In genomic region chr19:14545485-14545884, GRCm38 (mm10) we compare ENCODE assay signal across 16 mouse cellular contexts.
"Had no signal": no experiment of that assay in that cellular context is flagged by ENCODE, and none has a peak within 500 bp of the region (broad histone marks: within the 10 kb centered on the region; RNA-seq: fewer than 3 reads in every experiment).

No protein-coding gene starts in this region.

- H3K27me3 ChIP-seq: megakaryocyte, embryonic 14.5 days; midbrain, embryonic 13.5 days; midbrain, embryonic 15.5 days; neural tube, embryonic 12.5 days had no signal

- H3K4me1 ChIP-seq: neural tube, embryonic 12.5 days had no signal

- H3K36me3 ChIP-seq: midbrain, embryonic 13.5 days; midbrain, embryonic 15.5 days; neural tube, embryonic 12.5 days had no signal

- H3K4me2 ChIP-seq: lung, embryonic 14.5 days; midbrain, embryonic 11.5 days; midbrain, embryonic 13.5 days; midbrain, embryonic 15.5 days; neural tube, embryonic 12.5 days had no signal

- H3K27ac ChIP-seq: liver, embryonic 14.5 days; midbrain, embryonic 13.5 days; midbrain, embryonic 15.5 days; neural tube, embryonic 12.5 days had no signal

- H3K9ac ChIP-seq: liver, embryonic 14.5 days; lung, embryonic 14.5 days; midbrain, embryonic 13.5 days; midbrain, embryonic 15.5 days; neural tube, embryonic 12.5 days had no signal

- H3K4me3 ChIP-seq: megakaryocyte, embryonic 14.5 days; midbrain, embryonic 13.5 days; midbrain, embryonic 15.5 days; neural tube, embryonic 12.5 days had no signal

- ATAC-seq: midbrain, embryonic 13.5 days; midbrain, embryonic 15.5 days had no signal

- H3K9me3 ChIP-seq: megakaryocyte, embryonic 14.5 days; midbrain, embryonic 13.5 days; midbrain, embryonic 15.5 days; neural tube, embryonic 12.5 days had no signal

- DNase-seq: lung, adult 18-20 months; lung, embryonic 14.5 days; lung, postnatal 10 days; lung, postnatal 4 days; right cerebral cortex, postnatal 25 days; right cerebral cortex, postnatal 4 days; spleen, adult 18-20 months; thymus, adult 18-20 months; thymus, postnatal 14 days; thymus, postnatal 36 days had no signal
